Mouse (Mus musculus) kidney, postnatal 10 days (tissue): ENCODE data around the gene Zmym1.
"Not testable (repeated sequence)": the region's sequence is repeated elsewhere in the genome, so short reads cannot be mapped to it uniquely, and the experiment has no call there.

ENCODE experiments used
- DNase-seq: peaks from one replicate; pipeline ENCODE4 v3.0.0; 2021; ENCODE audit warnings: mixed read lengths

The Zmym1 gene

DNA sequence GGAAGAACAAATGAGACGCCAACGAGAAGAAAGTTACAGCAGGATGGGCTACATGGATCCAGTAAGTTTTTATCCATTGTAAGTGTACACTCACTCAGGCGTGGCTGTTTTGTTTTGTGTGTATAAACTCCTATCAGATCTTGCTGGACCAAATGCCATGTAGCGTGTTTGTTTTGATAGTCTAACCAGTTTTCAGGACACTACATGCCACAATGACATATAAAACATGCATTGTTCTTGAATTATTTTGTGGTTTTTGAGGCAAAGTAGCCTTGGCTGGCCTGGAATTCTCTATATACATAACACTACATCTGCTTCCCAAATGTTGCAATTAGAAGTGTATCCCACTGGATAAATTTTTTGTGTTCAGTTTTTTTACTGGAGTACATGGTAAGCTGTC is 34.1 kb downstream of the Zmym1 start:
- no peak for DNase-seq

DNA sequence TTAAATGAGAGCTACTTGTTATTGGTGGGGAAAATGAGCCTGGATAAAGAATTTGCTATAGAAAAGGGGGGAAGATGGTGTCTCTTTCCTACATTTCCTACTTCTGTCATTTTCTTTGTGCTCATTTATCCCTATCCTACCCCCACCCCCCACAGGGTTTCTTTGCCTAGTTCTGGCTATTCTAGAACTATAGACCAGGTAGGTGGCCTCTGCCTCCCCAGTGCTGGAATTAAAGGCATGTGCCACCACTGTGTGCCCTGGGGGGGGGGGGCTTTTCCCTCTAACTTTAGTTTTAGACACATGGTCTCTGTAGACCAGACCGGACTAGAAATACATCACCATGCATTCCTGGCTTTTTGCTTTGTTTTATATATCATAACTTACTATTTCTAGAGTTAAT is 36.7 kb downstream of the Zmym1 start:
- no peak for DNase-seq

DNA sequence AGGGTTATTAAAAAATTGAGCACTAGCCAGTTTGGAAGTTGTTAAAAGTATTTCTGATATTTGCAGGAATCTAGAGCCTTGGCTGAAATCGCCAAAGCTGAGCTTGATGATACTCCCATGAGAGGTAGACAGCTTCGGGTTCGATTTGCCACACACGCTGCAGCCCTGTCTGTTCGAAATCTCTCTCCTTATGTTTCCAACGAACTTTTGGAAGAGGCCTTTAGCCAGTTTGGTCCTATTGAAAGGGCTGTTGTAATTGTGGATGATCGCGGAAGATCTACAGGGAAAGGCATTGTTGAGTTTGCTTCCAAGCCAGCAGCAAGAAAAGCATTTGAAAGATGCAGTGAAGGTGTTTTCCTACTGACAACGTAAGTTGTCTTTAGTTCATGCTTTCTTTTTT is 37.8 kb downstream of the Zmym1 start:
- DNase-seq: no peak

DNA sequence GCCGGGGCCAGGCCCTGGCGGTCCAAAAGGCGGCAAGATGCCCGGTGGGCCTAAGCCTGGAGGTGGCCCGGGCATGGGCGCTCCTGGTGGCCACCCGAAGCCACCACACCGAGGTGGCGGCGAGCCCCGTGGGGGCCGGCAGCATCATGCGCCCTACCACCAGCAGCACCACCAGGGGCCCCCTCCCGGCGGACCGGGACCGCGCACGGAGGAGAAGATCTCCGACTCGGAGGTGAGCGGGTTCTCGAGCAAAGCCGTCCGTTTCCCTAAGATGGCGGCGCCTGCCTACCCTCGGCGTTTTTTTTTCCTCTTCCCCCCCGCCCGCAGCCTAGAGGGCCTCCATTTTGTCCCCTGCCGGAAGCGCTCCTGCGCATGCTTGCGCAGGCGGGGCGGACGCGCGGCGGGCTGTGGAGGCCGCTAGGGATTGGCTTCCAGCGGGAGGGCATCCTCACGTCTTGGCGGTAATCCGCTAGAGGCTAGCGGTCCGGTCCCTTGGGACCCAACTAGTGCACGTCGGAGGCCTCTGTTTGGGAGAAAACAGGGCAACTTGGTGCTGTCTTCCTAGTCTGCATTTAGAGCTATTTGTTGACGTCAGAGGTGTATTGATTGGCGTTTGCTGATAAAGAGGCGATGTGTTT is 38.8 kb downstream of the Zmym1 start:
- DNase-seq: peak; percentile 93

DNA sequence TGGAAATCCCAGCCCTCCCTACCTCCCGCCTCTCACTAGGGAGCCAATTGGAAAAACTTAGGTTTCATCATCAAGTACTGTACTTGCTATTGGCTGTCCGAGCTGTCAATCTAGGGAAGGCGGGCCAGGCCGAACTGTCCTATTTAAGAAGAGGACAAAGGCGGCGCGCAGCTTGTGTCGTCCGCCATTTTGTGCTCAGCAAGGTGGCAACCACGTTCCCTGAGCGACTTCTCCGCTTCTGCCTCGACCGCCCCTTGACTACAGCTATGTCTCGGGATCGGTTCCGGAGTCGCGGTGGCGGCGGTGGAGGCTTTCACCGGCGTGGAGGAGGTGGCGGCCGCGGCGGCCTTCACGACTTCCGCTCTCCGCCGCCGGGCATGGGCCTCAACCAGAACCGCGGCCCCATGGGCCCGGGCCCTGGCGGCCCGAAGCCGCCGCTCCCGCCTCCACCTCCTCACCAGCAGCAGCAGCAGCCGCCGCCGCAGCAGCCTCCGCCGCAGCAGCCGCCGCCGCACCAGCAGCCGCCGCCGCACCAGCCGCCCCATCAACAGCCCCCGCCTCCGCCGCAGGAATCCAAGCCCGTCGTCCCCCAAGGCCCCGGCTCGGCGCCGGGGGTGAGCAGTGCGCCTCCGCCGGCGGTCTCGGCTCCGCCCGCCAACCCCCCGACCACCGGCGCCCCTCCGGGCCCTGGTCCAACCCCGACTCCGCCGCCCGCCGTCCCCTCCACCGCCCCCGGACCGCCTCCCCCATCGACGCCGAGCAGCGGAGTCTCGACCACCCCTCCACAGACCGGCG is 39.6 kb downstream of the Zmym1 start, which contains the start of gene Sfpq:
Gene Sfpq (plus strand): TSS at position 174 of the 795 bp plus-strand sequence.
- DNase-seq: peak; percentile 98

DNA sequence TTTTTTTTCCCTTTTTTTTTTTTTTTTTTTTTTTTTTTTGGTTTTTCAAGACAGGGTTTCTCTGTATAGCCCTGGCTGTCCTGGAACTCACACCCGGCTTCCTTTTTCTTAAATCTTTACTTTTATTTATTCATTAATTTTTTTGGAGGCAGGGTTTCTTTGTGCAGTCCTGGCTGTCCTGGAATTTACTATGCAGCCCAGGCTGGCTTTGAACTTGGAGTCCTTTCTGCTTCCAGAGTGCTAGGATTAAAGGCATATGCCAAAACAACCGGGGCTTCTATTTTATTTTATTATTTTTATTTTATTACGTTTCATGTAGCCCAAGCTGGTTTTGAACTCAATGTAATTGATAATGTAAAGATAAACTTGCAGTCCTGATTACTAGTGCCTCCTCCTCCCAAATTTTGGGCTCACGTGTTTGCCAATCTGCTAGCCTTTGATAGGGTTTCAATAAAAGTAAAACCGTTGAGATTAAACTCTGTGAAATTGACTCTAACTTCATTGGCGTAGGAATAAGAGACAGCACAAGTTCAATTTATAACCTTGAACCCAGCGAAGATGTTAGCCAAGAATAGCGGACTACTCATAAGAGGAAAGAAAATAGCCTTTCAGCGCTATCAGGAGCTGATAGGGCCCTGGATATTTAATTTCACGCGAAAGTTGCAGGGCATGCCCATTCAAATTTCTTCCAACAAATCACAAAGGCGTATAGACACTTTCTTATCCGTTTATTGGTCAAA is 40.4 kb downstream of the Zmym1 start:
- DNase-seq: no peak

DNA sequence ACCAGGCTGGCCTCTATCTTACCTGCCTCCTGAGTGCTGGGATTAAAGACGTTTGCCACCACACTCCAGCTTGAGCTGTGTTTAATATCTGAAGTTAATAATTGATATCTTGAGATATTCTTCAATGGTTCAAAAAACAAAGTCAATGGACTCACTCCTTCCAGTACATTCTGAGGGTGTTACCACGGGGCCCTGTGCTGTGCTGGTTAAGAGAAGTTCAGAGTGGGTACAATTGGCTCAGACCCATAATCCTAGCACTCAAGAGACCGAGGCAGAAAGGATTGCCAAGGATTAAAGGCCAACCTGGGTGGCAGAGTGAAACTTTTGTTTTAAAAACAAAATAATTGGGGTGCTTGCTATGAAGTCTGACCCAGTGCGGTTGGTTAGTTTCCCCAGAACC is 44.6 kb downstream of the Zmym1 start:
- no peak for DNase-seq

DNA sequence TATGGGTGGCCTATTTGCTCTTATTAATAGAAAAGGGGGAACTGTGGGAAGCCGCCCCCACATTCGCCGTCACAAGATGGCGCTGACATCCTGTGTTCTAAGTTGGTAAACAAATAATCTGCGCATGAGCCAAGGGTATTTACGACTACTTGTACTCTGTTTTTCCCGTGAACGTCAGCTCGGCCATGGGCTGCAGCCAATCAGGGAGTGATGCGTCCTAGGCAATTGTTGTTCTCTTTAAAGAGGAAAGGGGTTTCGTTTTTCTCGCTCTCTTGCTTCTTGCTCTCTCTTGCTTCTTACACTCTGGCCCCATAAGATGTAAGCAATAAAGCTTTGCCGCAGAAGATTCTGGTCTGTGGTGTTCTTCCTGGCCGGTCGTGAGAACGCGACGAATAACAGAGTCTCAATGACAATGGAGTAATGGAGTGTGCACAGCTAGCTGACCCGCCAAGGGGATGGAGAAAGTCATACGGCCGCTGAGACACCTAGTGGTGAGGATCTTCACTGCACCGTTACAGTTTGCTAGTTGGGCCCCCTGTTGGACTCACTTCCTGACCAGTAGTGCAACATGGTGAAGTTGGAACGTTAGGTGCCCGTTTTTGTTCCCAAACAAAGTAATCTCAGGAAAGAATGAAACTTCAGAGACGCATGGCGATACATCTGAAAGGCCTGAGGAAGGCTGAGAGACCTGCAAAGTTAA is 45.5 kb downstream of the Zmym1 start:
- peak; percentile 93 for DNase-seq

DNA sequence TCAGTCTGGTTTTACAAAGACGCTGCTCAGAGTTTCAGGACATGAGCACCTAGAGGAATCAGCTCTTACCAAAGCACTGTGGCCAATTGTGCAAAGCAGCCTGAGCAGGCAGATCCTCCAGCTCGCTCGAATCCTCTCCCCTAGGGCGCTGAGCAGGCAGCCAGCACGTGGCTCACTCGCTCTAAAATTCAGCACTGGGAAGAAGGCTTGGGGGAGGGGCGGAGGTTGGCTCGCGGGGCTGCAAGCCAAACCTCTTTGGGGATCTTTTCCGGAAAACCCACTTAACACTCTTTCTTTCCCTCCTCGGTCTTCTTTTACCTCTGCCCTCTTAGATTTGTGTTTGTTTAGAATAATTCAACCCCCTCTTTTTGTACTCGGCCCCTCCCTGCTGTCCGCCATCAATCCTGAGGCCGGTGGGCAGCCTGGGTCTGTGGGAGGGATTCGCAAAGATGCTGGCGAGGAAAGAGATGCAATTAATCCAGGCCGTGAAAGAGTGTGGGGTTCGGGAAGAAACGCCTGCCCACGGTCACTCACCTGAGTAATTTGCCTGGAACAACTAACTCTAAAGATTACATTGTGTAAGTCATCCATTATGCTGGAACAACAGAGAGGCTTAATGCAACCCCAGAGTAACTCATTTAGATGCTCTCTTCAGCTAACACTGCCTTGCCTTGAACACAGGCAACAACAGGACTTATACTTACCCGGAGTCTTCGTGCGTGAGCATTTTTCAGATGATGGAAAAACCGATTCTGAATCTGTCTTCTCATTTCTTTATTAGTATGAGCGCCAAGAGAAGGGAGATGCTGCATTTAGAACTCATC is 55.6 kb downstream of the Zmym1 start:
- DNase-seq: peak; percentile 74

DNA sequence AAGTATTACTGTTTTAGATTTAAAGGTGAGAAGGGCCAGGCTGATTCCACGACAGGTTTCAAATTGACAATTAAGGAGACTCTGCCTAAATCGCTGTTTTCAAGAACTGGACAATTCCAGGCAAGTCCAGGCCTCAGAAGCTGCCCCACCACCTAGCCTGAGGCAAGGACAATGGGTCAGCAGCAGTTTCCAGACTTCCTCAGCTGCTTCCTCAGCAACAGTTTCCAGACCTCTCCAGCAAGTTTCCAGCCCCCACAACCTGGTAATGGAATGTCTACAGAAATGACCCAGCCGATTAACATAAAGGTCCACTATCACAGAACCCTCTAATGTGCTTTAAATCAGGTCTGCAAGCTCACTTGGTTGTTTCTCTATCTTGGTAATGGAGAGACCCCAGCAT is 56.6 kb downstream of the Zmym1 start:
- no peak for DNase-seq

DNA sequence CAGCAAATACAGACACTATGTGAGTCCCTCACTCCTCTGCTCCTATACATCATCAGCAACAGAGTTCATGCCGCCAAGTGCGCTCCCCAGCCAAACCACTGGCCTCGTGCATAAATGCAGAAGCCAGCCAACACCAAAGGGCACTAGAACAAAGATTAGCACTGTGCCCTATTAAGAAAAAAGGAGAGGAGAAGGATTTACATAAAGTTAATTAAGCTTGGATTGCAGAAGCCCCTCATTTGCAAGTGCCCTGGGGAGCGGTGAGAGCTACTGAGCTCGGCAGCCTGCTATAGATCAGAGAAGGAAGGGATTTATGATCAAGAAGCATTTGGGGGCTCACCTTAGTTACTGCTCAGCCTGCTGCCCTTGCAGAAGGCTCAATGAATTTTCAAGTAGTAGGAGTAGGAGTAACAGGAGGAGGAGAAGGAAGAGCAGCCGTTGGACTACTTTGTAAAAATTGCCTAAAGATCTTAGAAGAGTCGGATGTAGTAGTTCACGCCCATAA is 60.3 kb downstream of the Zmym1 start:
- no peak for DNase-seq

DNA sequence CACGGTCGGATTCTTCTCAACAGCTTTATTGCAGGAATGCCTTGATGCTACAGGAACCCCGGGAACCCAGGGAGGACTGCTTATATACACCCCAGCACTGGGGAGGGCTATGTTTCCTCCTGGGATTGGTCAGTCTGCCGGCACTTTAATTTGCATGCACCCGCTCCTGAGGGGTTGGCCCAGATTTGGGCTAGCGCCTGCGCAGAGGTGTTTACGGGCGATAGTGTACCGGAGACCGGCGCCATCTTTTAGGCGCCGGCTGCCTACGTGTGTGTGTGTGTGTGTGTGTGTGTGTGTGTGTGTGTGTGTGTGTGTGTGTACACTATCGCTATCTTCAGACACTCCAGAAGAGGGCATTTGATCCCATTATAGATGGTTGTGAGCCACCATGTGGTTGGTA is 61.6 kb downstream of the Zmym1 start:
- not testable (repeated sequence) for DNase-seq
